Mouse (Mus musculus) ES-Bruce4 (cell line): Measurements from ENCODE around the gene Olfr1359. TPM values are rescaled to one million over a fixed set of nuclear protein-coding genes. Genes with fewer than 3 reads are reported as not detected.
"Not testable (repeated sequence)": the region's sequence is repeated elsewhere in the genome, so short reads cannot be mapped to it uniquely, and the experiment has no call there.

ENCODE experiments used
- H3K27ac ChIP-seq: 2 replicates; pipeline ENCODE4 v1.5.1; 2012; ENCODE audit warnings: low read length, inconsistent platforms; ENCODE audit not compliant: insufficient read depth
- H3K27me3 ChIP-seq: 2 replicates; pipeline ENCODE4 v1.6.1; 2012; ENCODE audit warnings: mild to moderate bottlenecking, low read length, inconsistent platforms; ENCODE audit not compliant: control insufficient read depth, poor library complexity, insufficient read depth, severe bottlenecking
- H3K36me3 ChIP-seq: 2 replicates; pipeline ENCODE4 v1.6.1; 2012; ENCODE audit warnings: inconsistent platforms, mild to moderate bottlenecking, low read length, moderate library complexity; ENCODE audit not compliant: control insufficient read depth, poor library complexity, insufficient read depth, severe bottlenecking
- H3K4me1 ChIP-seq: one replicate; pipeline ENCODE4 v1.8.1; 2011; ENCODE audit warnings: low read length; ENCODE audit not compliant: control insufficient read depth, insufficient read depth
- H3K4me3 ChIP-seq: 2 replicates; pipeline ENCODE4 v1.5.1; 2011; ENCODE audit warnings: low read depth, mild to moderate bottlenecking, low read length
- H3K9ac ChIP-seq: 2 replicates; pipeline ENCODE4 v1.6.1; 2012; ENCODE audit warnings: low read depth, mild to moderate bottlenecking, inconsistent platforms; ENCODE audit not compliant: poor library complexity, severe bottlenecking
- H3K9me3 ChIP-seq: replicated peaks from 2 replicates; pipeline ENCODE4 v1.6.1; 2012; ENCODE audit warnings: mild to moderate bottlenecking, low read length, inconsistent platforms; ENCODE audit not compliant: control insufficient read depth, poor library complexity, insufficient read depth, severe bottlenecking
- CTCF ChIP-seq: IDR thresholded peaks from one replicate; pipeline ENCODE4 v1.8.1; 2011; ENCODE audit warnings: low read depth, low read length
- EP300 ChIP-seq: IDR thresholded peaks from 2 replicates; pipeline ENCODE4 v1.6.1; 2011; ENCODE audit warnings: low read depth, low read length; ENCODE audit not compliant: insufficient read depth
- POLR2A ChIP-seq: IDR thresholded peaks from one replicate; pipeline ENCODE4 v1.8.1; 2011; ENCODE audit warnings: low read length; ENCODE audit not compliant: insufficient read depth
- polyA plus RNA-seq: library from polyadenylated mRNA; stranded (reverse); fragments of >200 nt; gene quantifications from 2 replicates; pipeline ENCODE4 v1.2.4, GENCODE M21; 2011; ENCODE audit warnings: low read depth; ENCODE audit not compliant: missing spikeins, insufficient read depth, insufficient read length

The Olfr1359 gene
- polyA plus RNA-seq, 1 experiment = not detected

DNA sequence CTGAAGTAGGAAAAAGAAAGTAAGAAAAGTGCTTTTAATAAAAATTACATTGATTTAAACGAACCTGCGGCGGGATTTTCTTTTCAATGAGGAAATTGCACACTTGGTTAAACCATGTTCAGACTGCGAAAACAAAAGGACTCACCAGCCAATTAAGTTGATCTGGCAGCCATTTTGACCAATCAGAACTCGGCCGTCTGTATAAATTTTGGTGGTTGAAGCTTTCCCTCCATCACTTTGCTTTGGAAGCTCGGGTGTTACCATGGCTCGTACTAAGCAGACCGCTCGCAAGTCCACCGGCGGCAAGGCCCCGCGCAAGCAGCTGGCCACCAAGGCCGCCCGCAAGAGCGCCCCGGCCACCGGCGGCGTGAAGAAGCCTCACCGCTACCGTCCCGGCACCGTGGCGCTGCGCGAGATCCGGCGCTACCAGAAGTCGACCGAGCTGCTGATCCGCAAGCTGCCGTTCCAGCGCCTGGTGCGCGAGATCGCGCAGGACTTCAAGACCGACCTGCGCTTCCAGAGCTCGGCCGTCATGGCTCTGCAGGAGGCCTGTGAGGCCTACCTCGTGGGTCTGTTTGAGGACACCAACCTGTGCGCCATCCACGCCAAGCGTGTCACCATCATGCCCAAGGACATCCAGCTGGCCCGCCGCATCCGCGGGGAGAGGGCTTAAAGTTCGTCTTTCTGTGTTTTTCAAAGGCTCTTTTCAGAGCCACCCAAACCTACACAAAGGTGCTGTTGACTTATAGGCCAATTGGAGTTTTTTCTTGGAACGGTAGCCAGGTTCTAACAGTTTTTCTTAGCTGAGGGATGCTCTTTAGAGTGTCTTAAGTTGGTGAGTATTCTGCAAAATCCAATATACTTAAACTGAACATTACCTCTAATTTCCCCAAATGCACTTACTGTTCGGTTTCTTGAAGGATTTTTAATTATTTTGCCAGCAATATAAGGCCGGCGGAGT, 19.8 kb downstream of the Olfr1359 start, which contains the start of gene Hist1h3h:
Gene Hist1h3h, plus strand, starts transcription at position 263 of the 961 bp plus-strand sequence.
- not testable (repeated sequence) for H3K9me3 ChIP-seq, H3K27me3 ChIP-seq, H3K4me1 ChIP-seq, H3K36me3 ChIP-seq
- Histone ChIP-seq H3K9ac (peak within 1 kb of the TSS; percentile 98), H3K4me3 (peak within 1 kb of the TSS; percentile 97), H3K27ac (peak within 1 kb of the TSS; percentile 98)
- TF ChIP-seq EP300 (0 out of 2 replicates have a peak, but pooled peaks have one; percentile 10), POLR2A (peak; percentile 89)

- H3K9me3 ChIP-seq = no peaks in the 10 kb centered on the region
These were observed 20.6 kb downstream of the Olfr1359 start for GRCm38 (mm10) chr13:21718381-21719080.

DNA sequence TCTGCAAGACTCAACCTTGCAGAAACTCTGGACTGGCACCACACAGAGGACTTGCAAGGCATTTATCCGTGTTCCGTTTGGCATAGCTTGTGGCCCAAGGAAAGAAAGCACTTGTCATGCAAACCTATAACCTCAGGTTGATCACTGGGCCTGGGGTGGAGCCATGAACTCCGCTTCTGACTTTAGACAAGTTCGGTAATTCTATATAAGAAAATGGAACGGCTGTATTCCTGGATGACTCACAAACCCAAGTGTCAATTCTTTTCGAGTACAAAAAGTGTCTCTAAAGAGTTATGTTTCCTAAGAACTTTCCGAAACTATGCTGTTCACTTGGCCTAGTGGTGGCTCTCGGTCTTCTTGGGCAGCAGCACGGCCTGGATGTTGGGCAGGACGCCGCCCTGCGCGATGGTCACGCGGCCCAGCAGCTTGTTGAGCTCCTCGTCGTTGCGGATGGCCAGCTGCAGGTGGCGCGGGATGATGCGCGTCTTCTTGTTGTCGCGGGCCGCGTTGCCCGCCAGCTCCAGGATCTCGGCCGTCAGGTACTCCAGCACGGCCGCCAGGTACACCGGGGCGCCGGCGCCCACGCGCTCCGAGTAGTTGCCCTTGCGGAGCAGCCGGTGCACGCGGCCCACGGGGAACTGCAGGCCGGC, 23.3 kb downstream of the Olfr1359 start:
- H3K27ac ChIP-seq = peak overlapping the region; percentile 84
- H3K9me3 ChIP-seq, H3K27me3 ChIP-seq, H3K36me3 ChIP-seq, H3K4me1 ChIP-seq: not testable (repeated sequence)
- peak overlapping the region; percentile 72 for H3K9ac ChIP-seq
- peak overlapping the region; percentile 68 for H3K4me3 ChIP-seq

More at GRCm38 (mm10) chr13:21718381-21719080, 20.6 kb downstream of the Olfr1359 start:
- Histone ChIP-seq H3K4me3 (peak overlapping the region; percentile 97), H3K27ac (peak overlapping the region; percentile 98), H3K4me1 (no peaks in the 10 kb centered on the region), H3K27me3 (no peaks in the 10 kb centered on the region), H3K9ac (peak overlapping the region; percentile 98), H3K36me3 (no peaks in the 10 kb centered on the region)
- TF ChIP-seq CTCF = no peak
- TF ChIP-seq POLR2A = peak; percentile 80

DNA sequence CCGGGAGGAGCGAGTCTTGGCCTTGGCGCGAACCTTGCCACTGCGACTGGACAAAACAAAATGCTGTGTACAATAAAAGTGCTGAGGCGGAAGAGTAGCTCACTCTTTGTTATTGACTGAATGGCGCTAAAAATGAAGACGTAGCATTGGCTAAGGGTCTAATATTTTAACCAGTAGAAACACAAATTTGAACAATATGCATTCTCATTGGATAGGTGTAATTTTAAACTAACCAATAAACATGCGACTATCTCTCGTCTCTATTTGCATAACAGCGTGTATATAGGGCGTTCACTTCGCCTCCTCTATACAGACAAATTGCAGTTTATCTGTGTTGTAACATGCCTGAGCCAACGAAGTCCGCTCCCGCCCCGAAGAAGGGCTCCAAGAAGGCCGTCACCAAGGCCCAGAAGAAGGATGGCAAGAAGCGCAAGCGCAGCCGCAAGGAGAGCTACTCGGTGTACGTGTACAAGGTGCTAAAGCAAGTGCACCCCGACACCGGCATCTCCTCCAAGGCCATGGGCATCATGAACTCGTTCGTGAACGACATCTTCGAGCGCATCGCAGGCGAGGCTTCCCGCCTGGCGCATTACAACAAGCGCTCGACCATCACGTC, 24.0 kb downstream of the Olfr1359 start, which contains the start of gene Hist1h2bm:
Gene Hist1h2bm, plus strand, starts transcription at position 288 of the 616 bp plus-strand sequence.
- H3K27me3 ChIP-seq = not testable (repeated sequence)
- H3K27ac ChIP-seq = peak within 1 kb of the TSS; percentile 98
- TF ChIP-seq POLR2A = peak; percentile 96

DNA sequence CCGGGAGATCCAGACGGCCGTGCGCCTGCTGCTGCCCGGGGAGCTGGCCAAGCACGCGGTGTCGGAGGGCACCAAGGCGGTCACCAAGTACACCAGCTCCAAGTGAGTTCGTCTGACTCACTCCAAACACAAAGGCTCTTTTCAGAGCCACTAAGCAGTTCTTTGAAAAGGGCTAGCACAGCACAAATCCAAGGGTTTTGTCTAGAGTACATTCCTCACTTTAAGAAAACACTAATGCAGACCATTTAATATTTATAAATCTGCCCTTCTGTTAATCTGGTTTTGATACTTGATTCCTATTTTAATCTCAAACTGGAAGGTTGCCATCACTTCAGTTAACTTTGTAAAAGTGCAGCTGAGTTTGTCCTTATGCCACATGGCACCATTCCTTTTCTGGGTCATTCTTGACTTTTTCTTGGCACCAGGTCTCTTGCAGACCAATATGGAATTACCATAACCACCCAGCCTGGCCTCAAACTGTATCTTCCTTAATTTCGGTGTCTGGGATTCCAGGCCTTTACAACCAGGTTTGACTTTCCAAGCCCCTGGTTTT, 24.5 kb downstream of the Olfr1359 start:
- no peaks in the 10 kb centered on the region for H3K4me1 ChIP-seq
- H3K36me3 ChIP-seq = no peaks in the 10 kb centered on the region
- H3K9me3 ChIP-seq = no peaks in the 10 kb centered on the region
- H3K27ac ChIP-seq = peak overlapping the region; percentile 98
- peak overlapping the region; percentile 96 for H3K9ac ChIP-seq
- no peaks in the 10 kb centered on the region for H3K27me3 ChIP-seq
- no peak for TF ChIP-seq EP300
- no peak for TF ChIP-seq CTCF
- TF ChIP-seq POLR2A = no peak
- peak overlapping the region; percentile 51 for H3K4me3 ChIP-seq

More for the DNA sequence above, 24.0 kb downstream of the Olfr1359 start, which contains the start of gene Hist1h2bm:
- not testable (repeated sequence) for H3K9me3 ChIP-seq, H3K4me1 ChIP-seq, H3K36me3 ChIP-seq
- peak within 1 kb of the TSS; percentile 96 for H3K9ac ChIP-seq
- H3K4me3 ChIP-seq = peak within 1 kb of the TSS; percentile 68
